Mouse (Mus musculus) cortical plate, adult 2 months (tissue): Measurements from ENCODE around the gene Srp54a.

Experiments used
- CTCF ChIP-seq: fragments of 200-500 bp; IDR thresholded peaks from 2 replicates; pipeline ENCODE4 v1.5.1; 2011; ENCODE audit warnings: mild to moderate bottlenecking, control low read depth, low read length; ENCODE audit not compliant: insufficient read depth; ENCODE audit errors: extremely low read depth
- POLR2A ChIP-seq: fragments of 200-500 bp; IDR thresholded peaks from 2 replicates; pipeline ENCODE4 v1.6.1; 2011; ENCODE audit warnings: mild to moderate bottlenecking, low read length, control low read depth; ENCODE audit not compliant: insufficient read depth; ENCODE audit errors: extremely low read depth

- TF ChIP-seq POLR2A (no peak), CTCF (no peak)
Observed at GRCm38 (mm10) chr12:55059812-55060211, 20.2 kb upstream of the Srp54a start.
